ENCODE assay signal across 10 mouse cellular contexts in the genomic region with DNA sequence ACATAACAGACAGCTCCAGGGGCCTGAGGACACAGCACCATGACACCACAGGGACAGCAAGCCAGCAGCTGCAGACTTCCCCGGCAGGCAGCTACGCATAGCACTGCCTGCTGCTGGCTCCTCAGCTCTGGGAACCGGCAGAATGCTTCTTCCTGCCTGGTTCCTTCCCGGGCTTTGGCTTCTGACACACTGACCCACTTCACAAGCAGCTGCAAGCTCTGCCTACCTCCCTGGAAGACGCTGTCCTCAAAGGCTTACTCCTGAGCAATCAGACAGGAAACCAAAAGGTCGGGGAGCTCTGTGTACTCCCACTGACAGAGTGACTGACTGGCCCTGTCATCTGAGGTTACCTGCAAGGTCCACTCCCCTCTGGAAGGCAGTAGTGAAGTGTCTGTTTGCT.
DNase-seq lines count a peak whose midpoint lies in the region; ATAC-seq and TF ChIP-seq lines count a peak whose summit lies in the region.
"Had no signal": no experiment of that assay in that cellular context is flagged by ENCODE, and none has a peak within 500 bp of the region (broad histone marks: within the 10 kb centered on the region; RNA-seq: fewer than 3 reads in every experiment).

No protein-coding gene starts in this region.

- DNase-seq in heart, adult 18-20 months, result peak; percentile 9 to 44
- DNase-seq in heart, postnatal 25 days (ENCODE audit: low spot score), result no peak
- peak; percentile 10 for DNase-seq in urinary bladder, postnatal 14 days (ENCODE audit: low spot score)
- no peak for DNase-seq in urinary bladder, postnatal 25 days (ENCODE audit: low spot score)
- DNase-seq in hindbrain, postnatal 0 days (ENCODE audit: low spot score), result peak; percentile 12
- peak; percentile 75 for DNase-seq in thymus, postnatal 4 days
- no peak for DNase-seq in Muller cell, postnatal 12 days (ENCODE audit: inconsistent ontology term)
- DNase-seq in layer of hippocampus, postnatal 10 days (ENCODE audit: low spot score in 2 of 2), result no peak

- H3K27me3 ChIP-seq in hindbrain, postnatal 0 days (ENCODE audit: insufficient read depth, low read length), result no peaks in the 10 kb centered on the region
- H3K27me3 ChIP-seq: liver, embryonic 15.5 days; stomach, embryonic 15.5 days had no signal

- H3K4me3 ChIP-seq in hindbrain, postnatal 0 days (ENCODE audit: low read length), result no peak overlapping the region
- H3K4me3 ChIP-seq: liver, embryonic 15.5 days; stomach, embryonic 15.5 days had no signal

- intact Hi-C loops in heart, postnatal 25 days (cut with DNase I), result no loop called here

- WGBS in hindbrain, postnatal 0 days, result 32% methylated on average over 6 of the region's 6 CpGs

- H3K36me3 ChIP-seq in hindbrain, postnatal 0 days (ENCODE audit: insufficient read depth, low read length), result no peaks in the 10 kb centered on the region
- H3K36me3 ChIP-seq: liver, embryonic 15.5 days; stomach, embryonic 15.5 days had no signal

- ATAC-seq in hindbrain, postnatal 0 days, result peak; percentile 51; the same call in 1 of the 2 replicates

- H3K9me3 ChIP-seq in hindbrain, postnatal 0 days (ENCODE audit: low read length), result no peaks in the 10 kb centered on the region
- H3K9me3 ChIP-seq: liver, embryonic 15.5 days; stomach, embryonic 15.5 days had no signal

- H3K9ac ChIP-seq in hindbrain, postnatal 0 days (replicated peaks; ENCODE audit: low read length), result no peak overlapping the region
- H3K9ac ChIP-seq: liver, embryonic 15.5 days; stomach, embryonic 15.5 days had no signal

- no peak for TF ChIP-seq CTCF in hindbrain, postnatal 0 days (IDR thresholded peaks at IDR 0.05; ENCODE audit: low read depth)

- H3K4me2 ChIP-seq in hindbrain, postnatal 0 days (ENCODE audit: low read depth, low read length), result no peak overlapping the region
- H3K4me2 ChIP-seq: liver, embryonic 15.5 days; stomach, embryonic 15.5 days had no signal

- no peak overlapping the region; the same call in 1 of the 2 replicates for H3K27ac ChIP-seq in hindbrain, postnatal 0 days
- H3K27ac ChIP-seq: liver, embryonic 15.5 days; stomach, embryonic 15.5 days had no signal

- no peaks in the 10 kb centered on the region for H3K4me1 ChIP-seq in hindbrain, postnatal 0 days (ENCODE audit: insufficient read depth, low read length)
- H3K4me1 ChIP-seq: liver, embryonic 15.5 days; stomach, embryonic 15.5 days had no signal

Comparison
In these comparisons a context has a peak if more than half of its experiments do, and no peak if none do; other contexts are left out.
1. DNase-seq: peak in heart, adult 18-20 months (2 of 2), urinary bladder, postnatal 14 days (single experiment), hindbrain, postnatal 0 days (single experiment) and thymus, postnatal 4 days (single experiment); none in heart, postnatal 25 days (single experiment), urinary bladder, postnatal 25 days (single experiment), Muller cell, postnatal 12 days (single experiment) and layer of hippocampus, postnatal 10 days (0 of 2).